Comparison of ENCODE assay signal across 8 mouse cellular contexts in genomic region chr4:154159961-154160537, GRCm38 (mm10). TPM values are rescaled to one million over a fixed set of nuclear protein-coding genes. Genes with fewer than 3 reads are reported as not detected.
DNase-seq lines count a peak whose midpoint lies in the region; ATAC-seq lines count a peak whose summit lies in the region.

No protein-coding gene starts in this region.

- 1% methylated on average over 46 of the region's 47 CpGs for WGBS in hindbrain, embryonic 11.5 days
- WGBS in liver, embryonic 11.5 days, result 3% methylated on average over 39 of the region's 47 CpGs
- WGBS in neural tube, embryonic 15.5 days, result 3% methylated on average over 39 of the region's 47 CpGs

- no peaks in the 10 kb centered on the region for H3K9me3 ChIP-seq in hindbrain, embryonic 11.5 days (ENCODE audit: control insufficient read depth, low read length)
- H3K9me3 ChIP-seq in liver, embryonic 11.5 days (ENCODE audit: control insufficient read depth, low read length), result no peaks in the 10 kb centered on the region
- no peaks in the 10 kb centered on the region for H3K9me3 ChIP-seq in neural tube, embryonic 15.5 days (replicated peaks)

- H3K27me3 ChIP-seq in hindbrain, embryonic 11.5 days (ENCODE audit: control insufficient read depth, insufficient read depth, low read length), result no peaks in the 10 kb centered on the region
- no peaks in the 10 kb centered on the region for H3K27me3 ChIP-seq in liver, embryonic 11.5 days (replicated peaks; ENCODE audit: control insufficient read depth, insufficient read depth, low read length)
- no peaks in the 10 kb centered on the region for H3K27me3 ChIP-seq in neural tube, embryonic 15.5 days (replicated peaks)

- peak overlapping the region; percentile 89 for H3K4me3 ChIP-seq in hindbrain, embryonic 11.5 days (ENCODE audit: low read depth, low read length)
- H3K4me3 ChIP-seq in liver, embryonic 11.5 days (ENCODE audit: low read depth, low read length), result peak overlapping the region; percentile 92
- H3K4me3 ChIP-seq in neural tube, embryonic 15.5 days (replicated peaks), result peak overlapping the region; percentile 87

- H3K4me1 ChIP-seq in hindbrain, embryonic 11.5 days (replicated peaks; ENCODE audit: control insufficient read depth, insufficient read depth, low read length), result 0 out of 2 replicates have a peak, but pooled peaks cover 3% of the 10 kb centered on the region
- H3K4me1 ChIP-seq in liver, embryonic 11.5 days (replicated peaks; ENCODE audit: control insufficient read depth, insufficient read depth, low read length), result peaks cover 13% of the 10 kb centered on the region
- H3K4me1 ChIP-seq in neural tube, embryonic 15.5 days, result peaks cover 25% of the 10 kb centered on the region

- peak overlapping the region; percentile 71 for H3K27ac ChIP-seq in hindbrain, embryonic 11.5 days (ENCODE audit: low read depth, low read length)
- peak overlapping the region; percentile 89 for H3K27ac ChIP-seq in liver, embryonic 11.5 days (ENCODE audit: low read depth, low read length)
- peak overlapping the region; percentile 80 for H3K27ac ChIP-seq in neural tube, embryonic 15.5 days (replicated peaks)

- H3K4me2 ChIP-seq in hindbrain, embryonic 11.5 days (replicated peaks; ENCODE audit: low read depth, low read length), result peak overlapping the region; percentile 70
- peak overlapping the region; percentile 85 for H3K4me2 ChIP-seq in liver, embryonic 11.5 days
- peak overlapping the region; percentile 74 for H3K4me2 ChIP-seq in neural tube, embryonic 15.5 days

- H3K9ac ChIP-seq in hindbrain, embryonic 11.5 days (ENCODE audit: low read depth, low read length), result peak overlapping the region; percentile 67
- peak overlapping the region; percentile 84 for H3K9ac ChIP-seq in liver, embryonic 11.5 days (ENCODE audit: low read depth, low read length)
- H3K9ac ChIP-seq in neural tube, embryonic 15.5 days (replicated peaks), result peak overlapping the region; percentile 75

- DNase-seq in embryo, embryonic 10 days (ENCODE audit: low spot score), result peak; percentile 17
- DNase-seq in embryo, embryonic 10.5 days (ENCODE audit: low spot score), result no peak
- DNase-seq in B cell, adult 2 months, result peak; percentile 32 to 38
- peak; percentile 45 for DNase-seq in c-Kit-positive CD71-positive TER-119-positive erythroid progenitor cells, embryonic 14.5 days (ENCODE audit: low spot score)
- peak; percentile 46 for DNase-seq in hindbrain, embryonic 11.5 days (ENCODE audit: low spot score)
- DNase-seq in liver, embryonic 11.5 days (ENCODE audit: low spot score), result no peak
- DNase-seq in embryo, embryonic 9.5 days (ENCODE audit: extremely low spot score), result no peak

- ATAC-seq in hindbrain, embryonic 11.5 days (ENCODE audit: low FRiP score), result peak; percentile 68
- peak; percentile 24 for ATAC-seq in liver, embryonic 11.5 days (replicated peaks; ENCODE audit: low FRiP score)
- ATAC-seq in neural tube, embryonic 15.5 days (ENCODE audit: low FRiP score), result peak; percentile 48

- H3K36me3 ChIP-seq in hindbrain, embryonic 11.5 days (ENCODE audit: control insufficient read depth, insufficient read depth, low read length), result no peaks in the 10 kb centered on the region
- peaks cover 31% of the 10 kb centered on the region for H3K36me3 ChIP-seq in liver, embryonic 11.5 days (ENCODE audit: control insufficient read depth, insufficient read depth, low read length)
- H3K36me3 ChIP-seq in neural tube, embryonic 15.5 days, result peaks cover 36% of the 10 kb centered on the region

RNA-seq across cellular contexts. Expression of gene Tprgl, which starts 0.4 kb away (rescaled TPM):
- polyA plus RNA-seq in hindbrain, embryonic 11.5 days (2014; fragmentation: Nextera tagmentation; extraction: Ambion mirVana), result 139 and 141 TPM in 2 replicates
- polyA plus RNA-seq in liver, embryonic 11.5 days (2014; fragmentation: Nextera tagmentation; extraction: Ambion mirVana), result 133 and 149 TPM in 2 replicates
- polyA plus RNA-seq in neural tube, embryonic 15.5 days (2015; fragmentation: Nextera tagmentation; extraction: Ambion mirVana), result 181 and 193 TPM in 2 replicates

RNA-seq across cellular contexts. Expression of gene Megf6, which starts 10.5 kb away (rescaled TPM):
- 14.9 and 18.2 TPM in 2 replicates for polyA plus RNA-seq in hindbrain, embryonic 11.5 days (2014; fragmentation: Nextera tagmentation; extraction: Ambion mirVana)
- polyA plus RNA-seq in liver, embryonic 11.5 days (2014; fragmentation: Nextera tagmentation; extraction: Ambion mirVana), result 5.8 and 5.9 TPM in 2 replicates
- polyA plus RNA-seq in neural tube, embryonic 15.5 days (2015; fragmentation: Nextera tagmentation; extraction: Ambion mirVana), result 10.7 and 11.7 TPM in 2 replicates

RNA-seq across cellular contexts. Expression of gene Wrap73, which starts 17.9 kb away (rescaled TPM):
- 43.8 and 45.9 TPM in 2 replicates for polyA plus RNA-seq in hindbrain, embryonic 11.5 days (2014; fragmentation: Nextera tagmentation; extraction: Ambion mirVana)
- 39.9 and 46.8 TPM in 2 replicates for polyA plus RNA-seq in liver, embryonic 11.5 days (2014; fragmentation: Nextera tagmentation; extraction: Ambion mirVana)
- polyA plus RNA-seq in neural tube, embryonic 15.5 days (2015; fragmentation: Nextera tagmentation; extraction: Ambion mirVana), result 41.9 and 43.2 TPM in 2 replicates

RNA-seq across cellular contexts. Expression of gene Trp73, which starts 20.0 kb away (rescaled TPM):
- 1.6 and 2.2 TPM in 2 replicates for polyA plus RNA-seq in hindbrain, embryonic 11.5 days (2014; fragmentation: Nextera tagmentation; extraction: Ambion mirVana)
- polyA plus RNA-seq in liver, embryonic 11.5 days (2014; fragmentation: Nextera tagmentation; extraction: Ambion mirVana), result 0.04 and 0.18 TPM in 2 replicates
- 0.04 and 0.17 TPM in 2 replicates for polyA plus RNA-seq in neural tube, embryonic 15.5 days (2015; fragmentation: Nextera tagmentation; extraction: Ambion mirVana)

Comparison
In these comparisons a context has a peak if more than half of its experiments do, and no peak if none do; other contexts are left out.
1. DNase-seq: peak in embryo, embryonic 10 days (single experiment), B cell, adult 2 months (2 of 2), c-Kit-positive CD71-positive TER-119-positive erythroid progenitor cells, embryonic 14.5 days (single experiment) and hindbrain, embryonic 11.5 days (single experiment); none in embryo, embryonic 10.5 days (single experiment), liver, embryonic 11.5 days (single experiment) and embryo, embryonic 9.5 days (single experiment).
2. Peak in every context shown above with its lines, with median percentiles within 50 percentile points of each other: ATAC-seq, H3K27ac ChIP-seq, H3K4me2 ChIP-seq, H3K4me3 ChIP-seq and H3K9ac ChIP-seq.